Mouse (Mus musculus): Measurements from ENCODE around the gene Shank2.

The Shank2 gene

GRCm38 (mm10) chr7:144031611-144032010 lies 29.9 kb downstream of the Shank2 start:
- no peak for DNase-seq

DNA sequence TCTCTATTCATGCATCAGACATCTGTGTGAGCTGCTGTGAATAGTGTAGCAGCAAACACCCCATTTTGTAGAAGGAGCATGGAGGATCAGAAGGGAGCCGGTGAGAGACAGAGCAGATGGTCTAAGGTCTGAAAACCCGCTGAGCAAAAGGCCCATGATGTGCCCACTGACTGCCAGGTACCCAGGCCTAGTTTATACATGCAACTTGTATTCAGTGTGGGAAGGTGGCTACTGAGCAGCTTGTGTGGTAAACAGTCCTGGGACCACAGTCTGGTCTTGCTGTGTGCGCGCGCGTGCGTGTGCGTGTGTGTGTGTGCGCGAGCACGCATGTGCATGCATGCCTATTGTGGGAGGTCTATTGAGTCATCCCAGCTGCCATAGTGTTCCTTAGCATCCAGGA lies 35.8 kb downstream of the Shank2 start:
- no peak for DNase-seq

GRCm38 (mm10) chr7:144037966-144038669 lies 36.4 kb downstream of the Shank2 start:
- DNase-seq, result peak; percentile 24

DNA sequence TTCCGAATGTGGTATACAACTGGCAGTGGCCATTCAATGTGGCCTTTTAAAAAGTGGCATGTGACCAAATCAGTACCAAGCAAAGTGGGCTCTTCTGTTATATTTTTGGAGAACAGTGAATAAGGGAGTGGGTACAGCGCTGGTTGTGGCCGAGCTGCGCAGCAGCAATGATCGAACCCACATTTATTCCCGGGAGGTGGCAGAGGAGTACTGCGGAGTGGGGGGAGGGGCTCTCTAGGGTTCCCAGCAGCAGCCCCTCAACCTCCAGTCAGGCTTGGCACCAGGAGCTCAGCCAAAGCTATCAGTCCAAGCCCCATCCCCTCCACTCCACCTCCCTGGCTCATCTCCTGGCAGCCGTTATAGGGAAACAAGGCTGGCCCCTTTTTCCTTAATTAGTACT lies 37.0 kb downstream of the Shank2 start:
- no peak for DNase-seq

DNA sequence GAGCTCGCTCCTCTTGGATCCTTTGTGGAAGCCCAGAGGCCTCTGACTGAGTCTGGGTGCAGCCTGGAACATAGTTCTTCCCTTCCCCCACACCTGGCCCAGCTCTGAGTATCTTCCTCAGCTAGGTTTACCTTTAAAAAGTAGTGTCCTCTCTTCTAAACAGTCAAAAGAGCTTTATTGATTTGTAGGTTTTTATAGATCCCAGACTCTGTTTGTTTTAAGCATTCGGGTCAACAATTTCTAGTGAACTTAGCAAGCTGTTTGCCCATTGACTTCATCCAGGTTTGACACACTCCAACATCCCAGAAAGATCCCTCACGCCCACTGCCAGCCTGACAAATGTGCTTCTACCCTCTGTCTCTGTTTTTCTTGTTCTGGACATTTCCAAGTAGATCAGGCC lies 38.6 kb downstream of the Shank2 start:
- DNase-seq, result no peak

GRCm38 (mm10) chr7:144052076-144052475 lies 50.3 kb downstream of the Shank2 start:
- DNase-seq, result no peak

DNA sequence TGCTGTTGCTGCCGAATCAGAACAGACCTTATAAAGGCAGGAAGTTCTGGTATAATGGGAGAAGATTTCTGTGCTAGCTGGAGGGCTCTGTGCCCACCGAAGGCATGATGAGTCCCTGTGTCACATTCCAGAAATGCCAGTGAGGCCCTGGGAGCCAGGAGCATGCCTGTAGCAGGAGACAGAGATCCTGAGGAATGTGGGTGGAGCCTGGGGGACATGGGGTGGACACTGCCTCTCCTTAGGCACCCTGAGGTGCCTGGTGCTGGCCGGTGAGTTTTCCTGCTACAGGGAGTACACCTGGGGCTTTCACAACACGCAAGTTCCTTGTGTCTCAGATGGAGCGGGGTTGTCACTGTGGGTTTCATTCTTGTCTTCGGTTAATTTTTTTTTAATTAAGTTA lies 53.5 kb downstream of the Shank2 start:
- no peak for DNase-seq

GRCm38 (mm10) chr7:144055702-144056531 lies 54.2 kb downstream of the Shank2 start:
- no peak for DNase-seq

DNA sequence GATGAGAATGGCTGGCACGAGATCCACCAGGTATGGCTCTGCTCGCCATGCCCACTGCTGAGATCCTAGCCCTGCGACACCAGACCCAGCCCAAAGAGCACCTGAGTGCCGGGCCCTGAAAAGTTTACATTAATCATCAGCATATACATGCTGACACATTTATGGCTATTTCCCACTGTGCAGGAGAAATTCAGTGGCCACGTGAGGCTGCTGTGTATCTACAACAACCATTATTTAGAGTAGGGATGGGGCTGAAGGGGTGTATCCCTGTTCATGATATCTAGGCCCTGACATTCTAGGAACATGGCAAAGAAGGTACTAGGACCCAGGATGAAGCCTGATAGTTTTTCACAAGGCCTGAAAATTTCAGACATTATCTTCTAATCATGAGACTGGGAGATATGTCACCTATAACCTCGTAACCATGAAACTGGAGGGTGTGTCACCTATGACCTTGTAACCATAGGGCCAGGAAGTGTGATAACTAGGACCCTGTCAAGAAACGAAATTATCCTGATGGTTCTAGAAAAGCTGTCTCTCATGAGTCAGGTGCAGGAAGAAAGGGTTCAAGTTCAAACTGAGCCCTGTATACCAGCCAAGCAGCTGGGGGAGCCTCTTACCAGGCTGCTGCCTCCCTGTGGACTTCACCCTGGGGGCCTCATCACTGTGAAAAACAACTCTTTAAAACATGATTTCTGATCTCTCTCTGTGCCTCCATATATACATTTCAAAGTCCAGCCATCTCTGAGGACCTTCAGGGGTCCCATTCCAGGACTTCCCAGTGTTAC lies 68.6 kb downstream of the Shank2 start:
- no peak for DNase-seq

DNA sequence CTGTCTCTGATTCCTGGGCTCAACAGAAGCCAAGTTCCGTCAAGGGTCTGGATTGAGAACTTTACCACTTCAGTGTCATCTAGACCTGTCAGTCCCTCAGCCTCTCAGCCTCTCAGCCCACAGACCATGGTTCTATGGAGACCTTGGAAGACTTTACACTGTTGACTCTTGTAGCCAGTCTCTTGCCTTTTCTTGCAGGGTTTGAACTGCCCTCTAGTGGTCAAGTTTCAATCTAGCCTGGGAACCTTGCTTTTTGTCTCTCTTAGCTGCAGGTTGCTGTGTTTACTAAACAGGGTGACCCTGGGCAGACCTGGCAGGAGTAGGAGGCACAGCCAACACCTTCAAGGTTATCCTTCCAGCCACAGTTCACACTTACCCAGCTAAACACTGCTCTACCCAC lies 70.5 kb downstream of the Shank2 start:
- no peak for DNase-seq

DNA sequence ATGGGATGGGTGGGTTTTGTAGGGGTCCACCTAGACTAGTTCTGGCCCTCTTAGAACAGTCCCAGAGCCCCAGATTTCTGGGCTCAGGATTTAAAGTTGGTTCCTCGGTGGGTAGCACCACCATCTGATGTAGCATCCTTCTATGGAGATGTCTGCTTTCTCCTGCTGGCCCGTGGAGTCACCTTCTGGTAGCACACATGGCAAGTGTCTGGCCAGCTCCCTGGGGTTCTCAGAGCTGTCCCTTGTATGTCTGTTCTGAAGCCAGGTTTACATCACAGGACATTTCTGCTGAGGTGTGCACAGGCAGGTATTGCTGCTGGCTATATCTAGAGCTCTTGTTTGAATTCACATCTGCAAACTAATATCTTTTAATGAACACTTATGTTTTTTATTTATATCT lies 71.1 kb downstream of the Shank2 start:
- DNase-seq, result no peak

- DNase-seq, result peak; percentile 59
Observed at GRCm38 (mm10) chr7:144074718-144075117, 73.0 kb downstream of the Shank2 start.

DNA sequence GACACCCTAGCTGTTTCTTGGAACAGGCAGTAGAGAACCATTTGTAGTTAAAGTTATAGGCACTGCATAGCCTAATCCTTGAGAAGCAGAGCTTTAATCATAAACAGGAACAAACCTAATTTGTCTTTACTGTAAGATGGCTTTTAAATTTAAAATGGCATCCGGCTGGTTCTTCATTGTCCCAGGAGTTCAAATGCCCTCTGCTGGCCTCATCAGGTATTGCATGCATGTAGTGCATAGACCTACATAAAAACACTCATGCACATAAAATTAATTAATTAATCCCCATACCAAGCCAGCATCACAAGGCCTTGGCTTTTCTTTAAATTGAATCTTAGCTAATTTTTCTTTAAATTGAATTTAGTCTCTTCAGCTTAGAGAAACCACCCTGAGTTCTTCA lies 76.9 kb downstream of the Shank2 start:
- DNase-seq, result no peak

DNA sequence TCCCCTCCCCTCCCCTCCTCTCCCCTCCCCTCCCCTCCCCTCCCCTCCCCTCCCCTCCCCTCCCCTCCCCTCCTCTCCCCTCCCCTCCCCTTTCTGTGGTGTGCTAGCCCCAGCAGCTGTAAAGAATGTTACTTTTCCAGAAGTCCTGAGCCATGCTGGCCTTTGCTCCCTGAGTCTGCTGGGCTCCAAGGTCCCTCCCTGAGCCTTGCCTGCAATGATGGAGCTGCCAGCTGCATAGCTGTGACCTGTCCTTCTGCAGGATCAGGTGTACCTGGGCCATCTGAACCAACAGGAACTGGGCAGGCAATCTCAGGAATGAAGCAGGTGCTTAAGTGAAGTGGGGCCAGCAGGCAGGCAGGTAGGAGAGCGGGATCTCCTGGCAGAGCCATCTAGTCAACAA lies 78.1 kb downstream of the Shank2 start:
- no peak for DNase-seq

DNA sequence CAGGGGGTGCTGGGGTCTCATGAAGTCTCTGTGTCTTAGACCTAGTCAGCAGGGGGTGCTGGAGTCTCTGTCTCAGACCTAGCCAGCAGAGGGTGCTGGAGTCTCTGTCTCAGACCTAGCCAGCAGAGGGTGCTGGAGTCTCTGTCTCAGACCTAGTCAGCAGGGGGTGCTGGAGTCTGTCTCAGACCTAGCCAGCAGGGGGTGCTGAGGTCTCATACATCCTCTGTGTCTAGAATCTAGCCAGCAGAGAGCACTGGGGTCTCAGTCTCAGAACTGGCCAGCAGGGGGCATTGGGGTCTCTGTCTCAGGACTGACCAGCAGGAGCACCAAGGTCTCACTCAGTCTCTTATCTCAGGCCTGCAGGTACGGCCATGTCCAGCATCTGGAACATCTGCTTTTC lies 79.7 kb downstream of the Shank2 start:
- DNase-seq, result no peak

DNA sequence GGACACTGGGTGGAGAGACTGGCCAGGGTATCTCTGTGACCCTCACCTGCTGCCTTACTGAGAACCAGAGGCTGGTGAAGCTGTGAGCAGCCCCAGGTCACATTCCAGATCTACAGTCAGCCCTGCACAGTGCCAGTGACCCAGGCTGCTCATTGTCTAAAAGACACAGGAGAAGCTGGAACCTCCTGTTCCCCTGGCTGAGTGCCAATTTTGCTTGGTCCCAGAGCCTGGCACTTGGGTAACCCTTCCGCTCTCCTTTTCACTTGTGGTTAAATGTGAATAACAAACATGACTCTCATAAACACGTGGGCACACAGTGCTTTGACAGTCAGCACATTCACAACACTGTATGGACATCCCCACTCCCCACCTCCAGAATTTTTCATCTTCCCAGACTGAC lies 80.2 kb downstream of the Shank2 start:
- no peak for DNase-seq

- DNase-seq, result no peak
Observed at GRCm38 (mm10) chr7:144087277-144087676, 85.5 kb downstream of the Shank2 start.

- DNase-seq, result no peak
Observed at GRCm38 (mm10) chr7:144094132-144094531, 92.4 kb downstream of the Shank2 start.

GRCm38 (mm10) chr7:144097314-144097713 lies 95.6 kb downstream of the Shank2 start:
- no peak for DNase-seq

DNA sequence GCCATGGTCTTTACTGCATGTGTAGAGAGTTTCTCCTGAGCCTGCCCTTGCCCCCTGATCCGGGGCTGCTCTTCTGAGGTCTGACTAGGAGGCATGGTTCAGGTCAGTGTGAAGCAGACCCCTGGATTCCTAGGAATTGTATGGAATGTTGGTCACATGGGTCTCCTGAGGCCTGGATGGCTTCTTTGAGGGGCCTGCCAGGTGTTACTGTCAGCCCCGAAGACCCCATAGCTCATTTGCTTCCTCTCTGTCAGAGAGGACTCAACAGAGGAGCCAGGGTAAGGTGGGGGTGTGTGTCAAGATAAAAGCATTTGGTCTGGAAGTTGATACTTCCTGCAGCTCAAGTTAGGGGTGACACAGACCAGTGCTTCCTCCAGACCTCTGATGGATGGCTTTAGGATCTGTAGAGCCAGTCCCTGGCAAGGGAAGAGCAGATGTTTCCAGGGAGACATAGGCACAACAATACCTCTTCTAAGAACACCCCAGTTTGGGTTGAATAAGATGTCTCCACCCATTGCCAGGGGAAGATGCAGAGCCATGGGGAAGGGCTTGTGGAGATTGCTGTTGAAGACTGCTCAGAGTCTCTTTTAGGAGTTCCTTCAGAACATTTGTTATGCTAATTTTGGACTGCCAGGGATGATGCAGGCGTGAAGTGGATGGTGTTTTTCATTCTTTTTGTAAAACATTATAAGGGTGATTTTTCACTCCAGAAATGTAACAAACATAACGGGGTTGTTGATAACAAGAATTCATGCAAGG lies 100.7 kb downstream of the Shank2 start:
- DNase-seq, result no peak

DNA sequence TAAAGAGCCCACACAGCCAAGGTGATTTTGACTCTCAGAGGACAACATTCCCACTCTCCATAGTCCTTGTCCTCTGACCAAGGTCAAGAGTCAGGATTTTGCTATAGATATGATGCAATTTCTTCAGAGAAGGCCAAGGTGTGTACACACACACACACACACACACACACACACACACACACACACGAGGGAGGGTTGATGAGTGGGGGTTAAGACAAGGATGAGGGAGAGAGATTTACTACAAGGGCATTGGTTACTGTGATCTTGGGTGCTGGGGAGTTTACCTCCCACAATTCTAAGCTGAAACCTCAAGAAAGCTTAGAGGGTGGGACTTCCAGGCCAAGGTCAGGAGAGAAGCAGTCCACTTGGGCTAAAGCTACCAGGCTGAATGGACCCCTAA lies 104.2 kb downstream of the Shank2 start:
- DNase-seq, result no peak

DNA sequence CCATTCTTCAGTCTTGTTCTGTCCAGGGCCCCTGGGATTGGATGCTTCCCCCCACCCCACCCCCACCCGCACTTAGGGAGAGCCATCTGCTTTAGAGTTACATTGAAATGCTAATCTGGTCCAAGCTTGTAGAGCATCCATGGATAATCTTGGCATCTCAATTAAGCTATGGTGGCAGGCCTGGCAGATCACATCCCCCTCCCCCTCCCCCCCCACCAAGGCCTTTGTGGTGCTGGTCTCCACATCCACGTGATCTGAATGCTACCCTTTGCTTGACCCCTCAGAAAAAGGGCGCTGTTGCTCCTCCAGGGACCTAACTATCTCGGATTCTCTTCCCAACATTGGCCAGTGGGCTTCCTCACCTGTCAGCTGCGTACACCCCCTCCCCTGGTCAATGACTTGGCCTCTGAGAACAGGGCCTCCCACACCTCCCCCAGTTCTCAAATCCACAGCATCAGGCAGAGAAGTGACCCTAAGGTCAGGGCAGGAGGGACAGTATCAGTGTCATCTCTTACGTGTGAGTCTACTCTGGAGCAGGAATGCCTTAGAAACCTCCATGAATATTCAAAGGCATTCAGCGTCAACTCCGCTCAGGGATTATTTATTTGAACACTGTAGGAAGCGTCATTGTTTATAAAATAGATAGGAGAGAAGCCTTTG lies 104.8 kb downstream of the Shank2 start:
- DNase-seq, result no peak

Data from right cerebral cortex, postnatal 25 days (tissue).